Mouse (Mus musculus) forebrain, embryonic 12.5 days (tissue): ENCODE measurements at regions not wholly inside any gene's neighbourhood (a gene's known extent, or its start where the extent isn't known, plus 50 kb on each side); places are given as distances from the start of the nearest gene placed in this dataset.
"Not testable (repeated sequence)": the region's sequence is repeated elsewhere in the genome, so short reads cannot be mapped to it uniquely, and the experiment has no call there.

Source experiments
- ATAC-seq: fragments of 200-750 bp; cut with Nextera tagmentation; 2 replicates; pipeline ENCODE4 v1.8.0; 2017; ENCODE audit warnings: moderate TSS enrichment; ENCODE audit not compliant: low FRiP score
- H3K27ac ChIP-seq: fragments of 300-500 bp; sonication (generic); 2 replicates; pipeline ENCODE4 v1.5.1; 2016; ENCODE audit warnings: mild to moderate bottlenecking
- H3K27me3 ChIP-seq: fragments of 300-500 bp; sonication (generic); 2 replicates; pipeline ENCODE4 v1.6.1; 2016; ENCODE audit warnings: mild to moderate bottlenecking
- H3K36me3 ChIP-seq: fragments of 300-500 bp; sonication (generic); replicated peaks from 2 replicates; pipeline ENCODE4 v1.6.1; 2016; ENCODE audit warnings: mild to moderate bottlenecking
- H3K4me1 ChIP-seq: fragments of 300-500 bp; sonication (generic); 2 replicates; pipeline ENCODE4 v1.6.1; 2016
- H3K4me2 ChIP-seq: fragments of 300-500 bp; sonication (generic); 2 replicates; pipeline ENCODE4 v1.6.1; 2016; ENCODE audit warnings: mild to moderate bottlenecking, moderate library complexity
- H3K4me3 ChIP-seq: fragments of 300-500 bp; sonication (generic); replicated peaks from 2 replicates; pipeline ENCODE4 v1.5.1; 2016; ENCODE audit warnings: mild to moderate bottlenecking
- H3K9ac ChIP-seq: fragments of 300-500 bp; sonication (generic); 2 replicates; pipeline ENCODE4 v1.6.1; 2016; ENCODE audit warnings: mild to moderate bottlenecking
- H3K9me3 ChIP-seq: fragments of 300-500 bp; sonication (generic); 2 replicates; pipeline ENCODE4 v1.6.1; 2016
- WGBS: fragments of 180-500 bp; shearing (Covaris S2); methylation state at CpG from one replicate; pipeline ENCODE4 v1.1.7; 2016; 5-methylcytosine and 5-hydroxymethylcytosine counted together

GRCm38 (mm10) chr12:93754505-93754904 is 1905.5 kb upstream of the Sel1l start:
- H3K4me1 ChIP-seq, H3K27ac ChIP-seq, H3K36me3 ChIP-seq, H3K9me3 ChIP-seq, H3K4me3 ChIP-seq, ATAC-seq, H3K4me2 ChIP-seq, H3K9ac ChIP-seq, H3K27me3 ChIP-seq: not testable (repeated sequence)
- WGBS, result 80% methylated on average over 4 of the region's 4 CpGs

DNA sequence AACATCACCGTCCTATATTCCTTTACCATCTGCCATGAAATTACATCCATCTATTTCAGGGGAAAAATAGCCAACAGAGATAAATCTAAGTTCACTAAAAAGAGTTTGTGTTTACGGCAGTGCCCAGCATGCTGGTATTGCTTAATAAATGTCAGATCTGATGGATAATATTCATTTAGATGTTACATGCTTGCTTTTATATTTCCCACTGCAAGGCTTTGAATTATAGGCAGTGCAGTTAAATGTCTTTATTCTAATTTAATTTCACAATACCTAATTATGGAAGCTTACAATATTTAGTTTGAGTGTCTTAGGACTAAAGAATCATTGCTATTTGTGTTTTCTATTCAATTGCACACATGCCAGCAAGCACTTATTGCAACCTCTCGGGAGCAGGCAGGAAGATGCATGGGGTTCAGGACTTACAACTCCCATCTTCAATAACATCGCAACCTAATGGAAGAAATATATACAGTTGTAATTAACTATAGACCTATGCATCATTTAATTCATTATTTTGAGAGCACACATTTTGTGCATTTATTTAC is 1899.4 kb upstream of the Sel1l start:
- H3K9ac ChIP-seq, result no peak overlapping the region
- H3K4me2 ChIP-seq, result no peak overlapping the region
- no peaks in the 10 kb centered on the region for H3K4me1 ChIP-seq
- H3K27me3 ChIP-seq, result no peaks in the 10 kb centered on the region
- H3K9me3 ChIP-seq, result no peaks in the 10 kb centered on the region
- H3K36me3 ChIP-seq, result no peaks in the 10 kb centered on the region
- H3K27ac ChIP-seq, result no peak overlapping the region
- whole genome bisulfite sequencing, result 94% methylated on average over 4 of the region's 4 CpGs
- no peak for ATAC-seq
- no peak overlapping the region for H3K4me3 ChIP-seq

- Histone ChIP-seq H3K9ac (no peak overlapping the region), H3K4me2 (no peak overlapping the region), H3K9me3 (no peaks in the 10 kb centered on the region), H3K36me3 (no peaks in the 10 kb centered on the region), H3K27me3 (no peaks in the 10 kb centered on the region), H3K4me3 (no peak overlapping the region), H3K4me1 (no peaks in the 10 kb centered on the region), H3K27ac (no peak overlapping the region)
- ATAC-seq, result 0 out of 2 replicates have a peak, but pooled peaks have one; percentile 39
- WGBS, result 33% methylated on average over 2 of the region's 2 CpGs
These were observed 1869.9 kb upstream of the Sel1l start for GRCm38 (mm10) chr12:93718704-93719497.

DNA sequence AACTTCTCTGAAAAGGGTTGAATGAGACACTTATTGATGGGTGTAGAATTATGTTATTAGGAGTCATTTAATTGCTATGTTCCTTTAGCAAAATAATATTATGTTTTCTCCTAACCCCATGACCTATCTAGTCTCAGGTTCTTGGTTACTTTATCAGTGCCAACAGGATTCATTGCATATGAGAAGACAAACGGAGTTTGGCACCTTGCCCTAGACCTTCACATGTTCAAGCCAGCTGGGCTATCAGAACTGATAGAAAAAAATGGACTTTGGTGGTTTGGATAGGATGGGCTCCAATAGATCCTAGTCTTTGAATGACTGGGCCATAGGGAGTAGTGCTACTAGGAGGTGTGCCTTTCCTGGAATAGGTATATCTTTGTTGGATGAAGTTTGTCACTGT is 1857.0 kb upstream of the Sel1l start:
- H3K27me3 ChIP-seq, result no peaks in the 10 kb centered on the region
- H3K9ac ChIP-seq, result no peak overlapping the region
- no peak overlapping the region for H3K4me2 ChIP-seq
- no peaks in the 10 kb centered on the region for H3K36me3 ChIP-seq
- no peak overlapping the region for H3K4me3 ChIP-seq
- WGBS, result 61% methylated on average over 1 of the region's 1 CpGs
- H3K27ac ChIP-seq, result no peak overlapping the region
- no peaks in the 10 kb centered on the region for H3K9me3 ChIP-seq
- no peaks in the 10 kb centered on the region for H3K4me1 ChIP-seq
- ATAC-seq, result no peak

GRCm38 (mm10) chr12:93687196-93687595 is 1838.2 kb upstream of the Sel1l start:
- Histone ChIP-seq H3K4me1 (no peaks in the 10 kb centered on the region), H3K4me2 (no peak overlapping the region), H3K36me3 (no peaks in the 10 kb centered on the region), H3K27ac (no peak overlapping the region), H3K9me3 (no peaks in the 10 kb centered on the region), H3K9ac (no peak overlapping the region), H3K27me3 (no peaks in the 10 kb centered on the region), H3K4me3 (no peak overlapping the region)
- ATAC-seq, result no peak
- WGBS, result 40% methylated on average over 2 of the region's 2 CpGs

- 93% methylated on average over 1 of the region's 1 CpGs for WGBS
These were observed 1835.4 kb upstream of the Sel1l start for GRCm38 (mm10) chr12:93684385-93684784.

GRCm38 (mm10) chr12:93677478-93677877 is 1828.5 kb upstream of the Sel1l start:
- Histone ChIP-seq H3K27ac (no peak overlapping the region), H3K27me3 (no peaks in the 10 kb centered on the region), H3K4me3 (no peak overlapping the region), H3K4me2 (no peak overlapping the region), H3K36me3 (no peaks in the 10 kb centered on the region), H3K4me1 (no peaks in the 10 kb centered on the region), H3K9ac (no peak overlapping the region), H3K9me3 (no peaks in the 10 kb centered on the region)
- WGBS, result 83% methylated on average over 1 of the region's 1 CpGs
- ATAC-seq, result no peak

More at GRCm38 (mm10) chr12:93684385-93684784, 1835.4 kb upstream of the Sel1l start:
- Histone ChIP-seq H3K4me3 (no peak overlapping the region), H3K9me3 (no peaks in the 10 kb centered on the region), H3K9ac (no peak overlapping the region), H3K27me3 (no peaks in the 10 kb centered on the region), H3K27ac (no peak overlapping the region), H3K4me2 (no peak overlapping the region), H3K36me3 (no peaks in the 10 kb centered on the region), H3K4me1 (no peaks in the 10 kb centered on the region)
- no peak for ATAC-seq

- no peak overlapping the region for H3K27ac ChIP-seq
- no peak overlapping the region for H3K4me3 ChIP-seq
- ATAC-seq, result no peak
- H3K9me3 ChIP-seq, result no peaks in the 10 kb centered on the region
- no peak overlapping the region for H3K9ac ChIP-seq
- H3K27me3 ChIP-seq, result no peaks in the 10 kb centered on the region
- H3K4me2 ChIP-seq, result no peak overlapping the region
- no peaks in the 10 kb centered on the region for H3K4me1 ChIP-seq
- no peaks in the 10 kb centered on the region for H3K36me3 ChIP-seq
These were observed 1826.1 kb upstream of the Sel1l start for GRCm38 (mm10) chr12:93675032-93675431.

- no peak for ATAC-seq
- WGBS, result 49% methylated on average over 2 of the region's 2 CpGs
- no peak overlapping the region for H3K27ac ChIP-seq
These were observed 1820.3 kb upstream of the Sel1l start for GRCm38 (mm10) chr12:93669211-93669610.

GRCm38 (mm10) chr12:93666799-93667198 is 1817.8 kb upstream of the Sel1l start:
- H3K27ac ChIP-seq, result no peak overlapping the region
- H3K4me2 ChIP-seq, result no peak overlapping the region
- ATAC-seq, result no peak
- H3K9me3 ChIP-seq, result no peaks in the 10 kb centered on the region
- WGBS, result 71% methylated on average over 1 of the region's 1 CpGs
- no peaks in the 10 kb centered on the region for H3K27me3 ChIP-seq
- no peak overlapping the region for H3K4me3 ChIP-seq
- H3K4me1 ChIP-seq, result no peaks in the 10 kb centered on the region
- H3K9ac ChIP-seq, result no peak overlapping the region
- H3K36me3 ChIP-seq, result no peaks in the 10 kb centered on the region

More at GRCm38 (mm10) chr12:93669211-93669610, 1820.3 kb upstream of the Sel1l start:
- H3K27me3 ChIP-seq, result no peaks in the 10 kb centered on the region
- H3K9ac ChIP-seq, result no peak overlapping the region
- H3K36me3 ChIP-seq, result no peaks in the 10 kb centered on the region
- H3K9me3 ChIP-seq, result no peaks in the 10 kb centered on the region
- H3K4me2 ChIP-seq, result no peak overlapping the region
- no peak overlapping the region for H3K4me3 ChIP-seq
- H3K4me1 ChIP-seq, result no peaks in the 10 kb centered on the region
